Mouse (Mus musculus): ENCODE data around the gene Tor1aip1. TPM values are rescaled to one million over a fixed set of nuclear protein-coding genes. Genes with fewer than 3 reads are reported as not detected.

Tor1aip1 gene
- polyA plus RNA-seq, 1 experiment, result 29.0 TPM

- no peak for DNase-seq
- TF ChIP-seq POLR2A (IDR thresholded peaks at IDR 0.05; ENCODE audit: control insufficient read depth, extremely low read depth, insufficient read depth, low read length, poor library complexity), result no peak
- no peak for TF ChIP-seq CTCF (IDR thresholded peaks at IDR 0.05; ENCODE audit: borderline replicate concordance, control insufficient read depth, extremely low read depth, insufficient read depth, low read length, poor library complexity)
- Histone ChIP-seq H3K27me3 (ENCODE audit: control insufficient read depth, insufficient read depth, low read length) (no peaks in the 10 kb centered on the region), H3K27ac (ENCODE audit: control insufficient read depth, insufficient read depth, low read length) (no peak overlapping the region), H3K4me1 (replicated peaks; ENCODE audit: control insufficient read depth, insufficient read depth, low read length) (peaks cover 23% of the 10 kb centered on the region), H3K36me3 (ENCODE audit: control insufficient read depth, insufficient read depth, low read length) (no peaks in the 10 kb centered on the region), H3K4me3 (ENCODE audit: control insufficient read depth, insufficient read depth, low read length) (no peak overlapping the region)
- WGBS, result 84% methylated on average over 15 of the region's 15 CpGs
Observed at GRCm38 (mm10) chr1:156073169-156073821, 37.0 kb upstream of the Tor1aip1 start.

GRCm38 (mm10) chr1:156070106-156070505, 33.8 kb upstream of the Tor1aip1 start:
- TF ChIP-seq CTCF (IDR thresholded peaks at IDR 0.05; ENCODE audit: borderline replicate concordance, control insufficient read depth, extremely low read depth, insufficient read depth, low read length, poor library complexity) (no peak), POLR2A (IDR thresholded peaks at IDR 0.05; ENCODE audit: control insufficient read depth, extremely low read depth, insufficient read depth, low read length, poor library complexity) (no peak)
- Histone ChIP-seq H3K4me1 (replicated peaks; ENCODE audit: control insufficient read depth, insufficient read depth, low read length) (peaks cover 17% of the 10 kb centered on the region), H3K27me3 (ENCODE audit: control insufficient read depth, insufficient read depth, low read length) (no peaks in the 10 kb centered on the region), H3K36me3 (ENCODE audit: control insufficient read depth, insufficient read depth, low read length) (peaks cover 7% of the 10 kb centered on the region), H3K4me3 (ENCODE audit: control insufficient read depth, insufficient read depth, low read length) (no peak overlapping the region), H3K27ac (ENCODE audit: control insufficient read depth, insufficient read depth, low read length) (no peak overlapping the region)
- DNase-seq, result no peak
- 88% methylated on average over 14 of the region's 14 CpGs for WGBS

DNA sequence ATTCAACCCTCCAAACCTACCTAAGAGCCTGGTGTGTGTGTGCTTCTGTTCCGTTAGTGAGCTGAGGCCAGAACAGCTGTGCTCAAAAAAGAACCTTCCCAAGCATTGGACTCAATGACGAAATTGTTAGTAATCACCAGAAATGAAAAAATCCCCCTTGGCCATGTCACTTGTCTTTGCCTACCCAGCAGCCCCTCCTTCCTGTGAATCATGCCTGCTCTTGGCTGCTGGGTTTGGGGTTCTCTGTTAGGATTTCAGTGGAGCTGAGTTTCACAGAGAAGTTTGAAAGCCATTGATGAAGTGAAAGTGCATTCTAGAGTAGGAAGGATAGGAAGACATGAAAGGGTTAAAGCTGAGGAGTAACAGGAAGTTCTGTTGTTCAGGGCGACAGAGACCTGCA, 29.9 kb upstream of the Tor1aip1 start:
- peaks cover 13% of the 10 kb centered on the region for H3K4me1 ChIP-seq (replicated peaks; ENCODE audit: control insufficient read depth, insufficient read depth, low read length)
- H3K27ac ChIP-seq (ENCODE audit: control insufficient read depth, insufficient read depth, low read length), result peak overlapping the region; percentile 50; the same call in 1 of the 2 replicates
- no peak for TF ChIP-seq POLR2A (IDR thresholded peaks at IDR 0.05; ENCODE audit: control insufficient read depth, extremely low read depth, insufficient read depth, low read length, poor library complexity)
- TF ChIP-seq CTCF (IDR thresholded peaks at IDR 0.05; ENCODE audit: borderline replicate concordance, control insufficient read depth, extremely low read depth, insufficient read depth, low read length, poor library complexity), result no peak
- 48% methylated on average over 3 of the region's 3 CpGs for WGBS
- DNase-seq, result no peak
- peaks cover 40% of the 10 kb centered on the region for H3K36me3 ChIP-seq (ENCODE audit: control insufficient read depth, insufficient read depth, low read length)
- no peak overlapping the region for H3K4me3 ChIP-seq (ENCODE audit: control insufficient read depth, insufficient read depth, low read length)
- H3K27me3 ChIP-seq (ENCODE audit: control insufficient read depth, insufficient read depth, low read length), result no peaks in the 10 kb centered on the region

GRCm38 (mm10) chr1:156062193-156062592, 25.9 kb upstream of the Tor1aip1 start:
- peaks cover 11% of the 10 kb centered on the region for H3K4me1 ChIP-seq (replicated peaks; ENCODE audit: control insufficient read depth, insufficient read depth, low read length)
- 96% methylated on average over 4 of the region's 4 CpGs for WGBS
- H3K36me3 ChIP-seq (ENCODE audit: control insufficient read depth, insufficient read depth, low read length), result peaks cover 59% of the 10 kb centered on the region
- H3K27ac ChIP-seq (ENCODE audit: control insufficient read depth, insufficient read depth, low read length), result no peak overlapping the region
- no peak for TF ChIP-seq POLR2A (IDR thresholded peaks at IDR 0.05; ENCODE audit: control insufficient read depth, extremely low read depth, insufficient read depth, low read length, poor library complexity)
- TF ChIP-seq CTCF (IDR thresholded peaks at IDR 0.05; ENCODE audit: borderline replicate concordance, control insufficient read depth, extremely low read depth, insufficient read depth, low read length, poor library complexity), result no peak
- no peak overlapping the region for H3K4me3 ChIP-seq (ENCODE audit: control insufficient read depth, insufficient read depth, low read length)
- no peak for DNase-seq
- H3K27me3 ChIP-seq (ENCODE audit: control insufficient read depth, insufficient read depth, low read length), result no peaks in the 10 kb centered on the region

- Histone ChIP-seq H3K4me3 (ENCODE audit: control insufficient read depth, insufficient read depth, low read length) (no peak overlapping the region), H3K36me3 (ENCODE audit: control insufficient read depth, insufficient read depth, low read length) (peaks cover 59% of the 10 kb centered on the region), H3K27ac (ENCODE audit: control insufficient read depth, insufficient read depth, low read length) (no peak overlapping the region), H3K4me1 (replicated peaks; ENCODE audit: control insufficient read depth, insufficient read depth, low read length) (no peaks in the 10 kb centered on the region), H3K27me3 (ENCODE audit: control insufficient read depth, insufficient read depth, low read length) (no peaks in the 10 kb centered on the region)
- TF ChIP-seq CTCF (IDR thresholded peaks at IDR 0.05; ENCODE audit: borderline replicate concordance, control insufficient read depth, extremely low read depth, insufficient read depth, low read length, poor library complexity), result no peak
- no peak for TF ChIP-seq POLR2A (IDR thresholded peaks at IDR 0.05; ENCODE audit: control insufficient read depth, extremely low read depth, insufficient read depth, low read length, poor library complexity)
- WGBS, result 88% methylated on average over 2 of the region's 2 CpGs
- DNase-seq, result no peak
Observed at GRCm38 (mm10) chr1:156058207-156058606, 21.9 kb upstream of the Tor1aip1 start.

DNA sequence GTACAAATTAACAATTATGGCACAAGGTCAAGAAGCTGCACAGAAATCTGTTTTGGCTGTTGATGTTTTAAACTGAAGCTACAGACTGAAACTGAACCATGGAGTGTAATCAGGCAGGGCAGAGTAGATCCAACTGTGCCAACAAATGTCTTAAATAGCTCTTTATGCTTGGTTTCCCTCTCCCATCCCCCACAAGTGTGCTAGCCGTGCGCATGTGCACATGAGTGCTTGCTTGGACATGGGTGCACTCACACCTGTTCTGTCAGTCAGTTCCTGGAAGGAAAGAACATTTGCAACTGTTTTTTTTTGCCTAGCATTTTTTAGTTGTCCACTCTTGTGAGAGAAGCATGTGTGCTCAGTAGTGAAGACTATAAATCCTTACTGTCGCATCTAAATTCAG, 10.4 kb upstream of the Tor1aip1 start:
- DNase-seq, result no peak
- Histone ChIP-seq H3K27me3 (ENCODE audit: control insufficient read depth, insufficient read depth, low read length) (no peaks in the 10 kb centered on the region), H3K4me3 (ENCODE audit: control insufficient read depth, insufficient read depth, low read length) (no peak overlapping the region), H3K36me3 (ENCODE audit: control insufficient read depth, insufficient read depth, low read length) (peaks cover 34% of the 10 kb centered on the region), H3K4me1 (replicated peaks; ENCODE audit: control insufficient read depth, insufficient read depth, low read length) (no peaks in the 10 kb centered on the region), H3K27ac (ENCODE audit: control insufficient read depth, insufficient read depth, low read length) (no peak overlapping the region)
- WGBS, result 83% methylated on average over 3 of the region's 3 CpGs
- TF ChIP-seq POLR2A (IDR thresholded peaks at IDR 0.05; ENCODE audit: control insufficient read depth, extremely low read depth, insufficient read depth, low read length, poor library complexity) (no peak), CTCF (IDR thresholded peaks at IDR 0.05; ENCODE audit: borderline replicate concordance, control insufficient read depth, extremely low read depth, insufficient read depth, low read length, poor library complexity) (no peak)
